Mouse (Mus musculus): ENCODE measurements around the gene Tnfrsf4. TPM values are rescaled to one million over a fixed set of nuclear protein-coding genes. Genes with fewer than 3 reads are reported as not detected.

Tnfrsf4 gene
- 1 to 10 TPM; 2.0 to 2.1 TPM for total RNA-seq (2021)

GRCm38 (mm10) chr4:156013637-156014036 lies at the start of gene Tnfrsf4:
Tnfrsf4 (plus strand) TSS chr4:156013843.
- intact Hi-C loops (cut with DNase I): no loop called here
- DNase-seq (ENCODE audit: low spot score in 2 of 2): peak in 1 of 2 experiments; percentile 82

GRCm38 (mm10) chr4:155964396-155964795 lies 49.2 kb upstream of the Tnfrsf4 start:
- DNase-seq (ENCODE audit: low spot score in 2 of 2): no peak
- intact Hi-C loops (cut with DNase I): no loop called here

GRCm38 (mm10) chr4:155969043-155969653 lies 44.5 kb upstream of the Tnfrsf4 start:
- intact Hi-C loops (cut with DNase I): no loop called here
- DNase-seq (ENCODE audit: low spot score in 2 of 2): no peak

- intact Hi-C loops (cut with DNase I): no loop called here
- DNase-seq (ENCODE audit: low spot score in 2 of 2): no peak
Measured at GRCm38 (mm10) chr4:155970286-155970685, 43.4 kb upstream of the Tnfrsf4 start.

- no peak for DNase-seq (ENCODE audit: low spot score in 2 of 2)
- intact Hi-C loops (cut with DNase I): no loop called here
Measured at GRCm38 (mm10) chr4:155972651-155973050, 41.0 kb upstream of the Tnfrsf4 start.

GRCm38 (mm10) chr4:155973239-155973638 lies 40.4 kb upstream of the Tnfrsf4 start:
- intact Hi-C loops (cut with DNase I): no loop called here
- no peak for DNase-seq (ENCODE audit: low spot score in 2 of 2)

- DNase-seq (ENCODE audit: low spot score in 2 of 2): no peak
- intact Hi-C loops (cut with DNase I): no loop called here
Measured at GRCm38 (mm10) chr4:155981436-155982082, 32.1 kb upstream of the Tnfrsf4 start.

GRCm38 (mm10) chr4:155983788-155984187 lies 29.9 kb upstream of the Tnfrsf4 start:
- no peak for DNase-seq (ENCODE audit: low spot score in 2 of 2)
- intact Hi-C loops (cut with DNase I): no loop called here

- DNase-seq (ENCODE audit: low spot score in 2 of 2): no peak
- intact Hi-C loops (cut with DNase I): no loop called here
Measured at GRCm38 (mm10) chr4:155991211-155991907, 22.3 kb upstream of the Tnfrsf4 start.

GRCm38 (mm10) chr4:155991908-155992230 lies 21.8 kb upstream of the Tnfrsf4 start:
- intact Hi-C loops (cut with DNase I): loop anchor here (2.0 kb wide), 2 partner anchors 39 to 49 kb away; partner anchors contain the start of gene Ube2j2

GRCm38 (mm10) chr4:155992241-155992905 lies 21.3 kb upstream of the Tnfrsf4 start, which contains the start of the genes B3galt6 and Sdf4:
B3galt6 (minus strand) TSS chr4:155992649.
Sdf4 (plus strand) TSS chr4:155992872.
- intact Hi-C loops (cut with DNase I): loop anchor here (2.0 kb wide), 2 partner anchors 38 to 50 kb away; partner anchors contain the start of gene Ube2j2
- DNase-seq (ENCODE audit: low spot score in 2 of 2): peak; percentile 88 to 92

More at GRCm38 (mm10) chr4:155991908-155992230, 21.8 kb upstream of the Tnfrsf4 start:
- DNase-seq (ENCODE audit: low spot score in 2 of 2): no peak

GRCm38 (mm10) chr4:155992906-155993547 lies 20.6 kb upstream of the Tnfrsf4 start:
- intact Hi-C loops (cut with DNase I): loop anchor here (1.0 to 2.0 kb wide), 3 partner anchors 38 to 116 kb away; partner anchors contain the start of genes 9430015G10Rik and Ube2j2
- peak; percentile 97 to 98 for DNase-seq (ENCODE audit: low spot score in 2 of 2)

- intact Hi-C loops (cut with DNase I): loop anchor here (1.0 to 2.0 kb wide), 3 partner anchors 37 to 116 kb away; partner anchors contain the start of genes 9430015G10Rik and Ube2j2
- DNase-seq (ENCODE audit: low spot score in 2 of 2): no peak
Measured at GRCm38 (mm10) chr4:155993606-155994005, 20.0 kb upstream of the Tnfrsf4 start.

- intact Hi-C loops (cut with DNase I): no loop called here
Measured at GRCm38 (mm10) chr4:156004109-156004508, 9.5 kb upstream of the Tnfrsf4 start.

GRCm38 (mm10) chr4:156008369-156008768 lies 5.3 kb upstream of the Tnfrsf4 start:
- intact Hi-C loops (cut with DNase I): no loop called here
- no peak for DNase-seq (ENCODE audit: low spot score in 2 of 2)

More at GRCm38 (mm10) chr4:156004109-156004508, 9.5 kb upstream of the Tnfrsf4 start:
- no peak for DNase-seq (ENCODE audit: low spot score in 2 of 2)

GRCm38 (mm10) chr4:156014436-156014835 lies 793 bp downstream of the Tnfrsf4 start:
- peak in 1 of 2 experiments; percentile 30 for DNase-seq (ENCODE audit: low spot score in 2 of 2)
- intact Hi-C loops (cut with DNase I): no loop called here

- intact Hi-C loops (cut with DNase I): no loop called here
- DNase-seq (ENCODE audit: low spot score in 2 of 2): no peak
Measured at GRCm38 (mm10) chr4:156019771-156020170, 6.1 kb downstream of the Tnfrsf4 start.

GRCm38 (mm10) chr4:156021381-156021780 lies 7.7 kb downstream of the Tnfrsf4 start:
- DNase-seq (ENCODE audit: low spot score in 2 of 2): no peak
- intact Hi-C loops (cut with DNase I): no loop called here

- intact Hi-C loops (cut with DNase I): no loop called here
- DNase-seq (ENCODE audit: low spot score in 2 of 2): no peak
Measured at GRCm38 (mm10) chr4:156021942-156022419, 8.3 kb downstream of the Tnfrsf4 start.
